Mouse (Mus musculus): ENCODE data around the gene Rapsn. TPM values are rescaled to one million over a fixed set of nuclear protein-coding genes. Genes with fewer than 3 reads are reported as not detected.
A peak's percentile ranks its signal among the peaks of the same experiment; 100 is the strongest.
"Not testable (repeated sequence)": the region's sequence is repeated elsewhere in the genome, so short reads cannot be mapped to it uniquely, and the experiment has no call there.

Rapsn gene
- polyA plus RNA-seq, 1 experiment from 2014 or later = 17.8 TPM

- Histone ChIP-seq H3K4me2 (peak overlapping the region; percentile 9; the same call in 1 of the 2 replicates), H3K9me3 (replicated peaks) (0 out of 2 replicates have a peak, but pooled peaks cover 2% of the 10 kb centered on the region), H3K27ac (ENCODE audit: poor library complexity, severe bottlenecking) (no peak overlapping the region), H3K4me1 (replicated peaks) (peaks cover 9% of the 10 kb centered on the region; the same call in 1 of the 2 replicates), H3K36me3 (peaks cover 6% of the 10 kb centered on the region; the same call in 1 of the 2 replicates), H3K4me3 (no peak overlapping the region), H3K27me3 (replicated peaks) (no peaks in the 10 kb centered on the region), H3K9ac (no peak overlapping the region)
- 81% methylated on average over 1 of the region's 1 CpGs for WGBS
- ATAC-seq (ENCODE audit: insufficient number of reproducible peaks, low FRiP score) = no peak
Measured at GRCm38 (mm10) chr2:91026491-91026890, 8.9 kb upstream of the Rapsn start.

DNA sequence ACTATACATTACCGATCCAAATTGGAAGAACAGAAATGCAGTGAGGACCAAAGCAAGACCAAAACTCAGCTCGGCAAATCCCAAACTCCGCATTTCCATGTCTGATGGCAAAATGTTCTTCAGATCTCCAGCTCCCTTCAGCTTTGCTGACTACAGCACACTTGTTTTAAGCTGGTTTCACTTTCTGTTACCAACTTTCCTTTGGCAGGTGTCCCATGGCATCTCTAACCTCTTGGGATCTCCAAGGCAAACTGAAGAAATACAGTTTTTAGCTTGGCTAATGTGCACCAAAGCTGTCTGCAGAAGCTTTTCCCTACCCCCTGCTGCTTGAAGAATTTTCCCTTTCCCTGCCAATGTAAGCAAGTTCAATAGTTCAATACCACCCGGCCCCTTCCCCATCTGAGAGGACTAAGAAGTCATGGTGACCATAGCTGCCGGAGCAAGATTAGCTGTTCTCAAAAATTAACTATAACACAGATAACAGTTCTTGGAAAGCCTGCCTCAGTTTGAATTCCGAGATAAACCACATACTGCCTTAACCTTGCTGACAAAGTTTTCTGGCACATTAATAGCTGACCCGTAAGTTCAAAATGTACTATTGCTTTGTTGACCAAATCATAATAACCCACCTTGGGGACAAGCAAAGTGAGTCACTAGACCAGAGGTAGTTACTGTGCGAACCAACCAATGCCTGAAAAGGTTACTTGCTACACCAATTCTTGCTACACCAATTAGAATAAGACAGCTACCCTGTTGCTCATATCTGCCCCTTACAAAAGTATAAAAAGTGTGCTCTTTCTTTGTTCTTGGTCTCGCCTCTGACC, 7.8 kb upstream of the Rapsn start:
- no peak overlapping the region for H3K4me3 ChIP-seq
- H3K27me3 ChIP-seq (replicated peaks) = no peaks in the 10 kb centered on the region
- no peak for ATAC-seq (ENCODE audit: insufficient number of reproducible peaks, low FRiP score)
- peaks cover 9% of the 10 kb centered on the region; the same call in 1 of the 2 replicates for H3K4me1 ChIP-seq (replicated peaks)
- no peak overlapping the region for H3K27ac ChIP-seq (ENCODE audit: poor library complexity, severe bottlenecking)
- H3K4me2 ChIP-seq = no peak overlapping the region
- H3K9me3 ChIP-seq (replicated peaks) = 0 out of 2 replicates have a peak, but pooled peaks cover 2% of the 10 kb centered on the region
- no peak overlapping the region for H3K9ac ChIP-seq
- peaks cover 4% of the 10 kb centered on the region; the same call in 1 of the 2 replicates for H3K36me3 ChIP-seq
- 76% methylated on average over 9 of the region's 9 CpGs for WGBS

GRCm38 (mm10) chr2:91031216-91031615, 4.2 kb upstream of the Rapsn start:
- Histone ChIP-seq H3K4me2 (no peak overlapping the region), H3K9ac (no peak overlapping the region), H3K9me3 (replicated peaks) (0 out of 2 replicates have a peak, but pooled peaks cover 2% of the 10 kb centered on the region), H3K4me1 (replicated peaks) (peaks cover 11% of the 10 kb centered on the region), H3K4me3 (no peak overlapping the region), H3K36me3 (no peaks in the 10 kb centered on the region), H3K27me3 (replicated peaks) (no peaks in the 10 kb centered on the region), H3K27ac (ENCODE audit: poor library complexity, severe bottlenecking) (no peak overlapping the region)
- no peak for ATAC-seq (ENCODE audit: insufficient number of reproducible peaks, low FRiP score)
- WGBS = 75% methylated on average over 4 of the region's 4 CpGs

GRCm38 (mm10) chr2:91033000-91033399, 2.4 kb upstream of the Rapsn start:
- WGBS = 14% methylated on average over 3 of the region's 3 CpGs
- H3K9ac ChIP-seq = no peak overlapping the region
- H3K9me3 ChIP-seq (replicated peaks) = 0 out of 2 replicates have a peak, but pooled peaks cover 2% of the 10 kb centered on the region
- H3K4me3 ChIP-seq = no peak overlapping the region
- no peaks in the 10 kb centered on the region for H3K27me3 ChIP-seq (replicated peaks)
- H3K27ac ChIP-seq (ENCODE audit: poor library complexity, severe bottlenecking) = no peak overlapping the region
- H3K4me1 ChIP-seq (replicated peaks) = peaks cover 11% of the 10 kb centered on the region
- no peak overlapping the region for H3K4me2 ChIP-seq
- no peak for ATAC-seq (ENCODE audit: insufficient number of reproducible peaks, low FRiP score)
- no peaks in the 10 kb centered on the region for H3K36me3 ChIP-seq

DNA sequence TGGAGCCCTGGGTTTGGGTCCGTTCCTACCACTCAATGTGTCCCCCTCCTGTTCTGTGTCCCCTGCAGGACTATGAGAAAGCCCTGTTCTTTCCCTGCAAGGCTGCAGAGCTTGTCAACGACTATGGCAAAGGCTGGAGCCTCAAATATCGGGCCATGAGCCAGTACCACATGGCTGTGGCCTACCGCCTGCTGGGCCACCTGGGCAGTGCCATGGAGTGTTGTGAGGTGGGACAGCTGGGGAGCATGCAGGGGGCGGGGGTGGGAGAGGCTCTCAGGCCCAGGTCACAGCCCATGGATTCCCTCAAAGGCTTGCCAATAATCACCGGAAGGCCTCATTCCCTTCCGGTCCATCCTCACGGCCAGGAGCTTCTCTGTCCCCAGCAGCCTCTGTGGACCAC, 6.4 kb downstream of the Rapsn start:
- H3K27me3 ChIP-seq (replicated peaks) = no peaks in the 10 kb centered on the region
- ATAC-seq (ENCODE audit: insufficient number of reproducible peaks, low FRiP score) = no peak
- WGBS = 63% methylated on average over 8 of the region's 8 CpGs

DNA sequence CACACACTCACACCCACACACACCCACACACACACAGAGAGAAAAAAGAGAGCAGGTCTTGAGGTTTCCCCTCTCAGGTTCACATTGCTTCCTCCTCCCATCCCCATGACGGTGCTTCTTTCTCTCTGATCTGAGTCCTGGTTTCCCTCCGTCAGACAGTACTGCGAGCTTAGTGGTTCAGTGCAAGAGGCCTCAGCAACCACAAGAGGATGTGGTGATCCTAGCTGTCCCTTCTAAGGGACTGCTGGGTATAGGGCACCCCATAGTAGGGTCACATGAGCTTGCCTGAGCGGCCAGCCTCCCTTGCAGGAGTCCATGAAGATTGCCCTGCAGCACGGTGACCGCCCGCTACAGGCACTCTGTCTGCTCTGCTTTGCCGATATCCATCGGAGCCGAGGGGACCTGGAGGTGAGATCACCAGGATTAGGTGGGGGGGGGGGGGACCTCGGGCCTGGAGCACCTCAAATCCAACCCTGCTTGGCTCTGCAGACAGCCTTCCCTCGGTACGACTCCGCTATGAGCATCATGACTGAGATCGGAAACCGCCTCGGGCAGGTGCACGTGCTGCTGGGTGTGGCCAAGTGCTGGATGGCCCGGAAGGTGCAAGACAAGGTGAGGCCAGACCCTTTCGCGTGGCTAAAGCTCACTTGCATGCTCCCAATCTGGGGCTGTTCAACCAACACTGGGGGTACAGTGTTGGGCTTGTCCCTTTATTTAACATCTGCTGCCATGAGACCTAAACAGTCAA, 7.4 kb downstream of the Rapsn start:
- peak; percentile 34; the same call in 1 of the 2 replicates for ATAC-seq (ENCODE audit: insufficient number of reproducible peaks, low FRiP score)
- no peaks in the 10 kb centered on the region for H3K36me3 ChIP-seq

More for the DNA sequence above, 6.4 kb downstream of the Rapsn start:
- no peak overlapping the region for H3K9ac ChIP-seq
- H3K9me3 ChIP-seq (replicated peaks) = no peaks in the 10 kb centered on the region
- no peaks in the 10 kb centered on the region for H3K36me3 ChIP-seq
- H3K27ac ChIP-seq (ENCODE audit: poor library complexity, severe bottlenecking) = no peak overlapping the region
- no peak overlapping the region for H3K4me2 ChIP-seq
- H3K4me3 ChIP-seq = no peak overlapping the region
- H3K4me1 ChIP-seq (replicated peaks) = peaks cover 11% of the 10 kb centered on the region

DNA sequence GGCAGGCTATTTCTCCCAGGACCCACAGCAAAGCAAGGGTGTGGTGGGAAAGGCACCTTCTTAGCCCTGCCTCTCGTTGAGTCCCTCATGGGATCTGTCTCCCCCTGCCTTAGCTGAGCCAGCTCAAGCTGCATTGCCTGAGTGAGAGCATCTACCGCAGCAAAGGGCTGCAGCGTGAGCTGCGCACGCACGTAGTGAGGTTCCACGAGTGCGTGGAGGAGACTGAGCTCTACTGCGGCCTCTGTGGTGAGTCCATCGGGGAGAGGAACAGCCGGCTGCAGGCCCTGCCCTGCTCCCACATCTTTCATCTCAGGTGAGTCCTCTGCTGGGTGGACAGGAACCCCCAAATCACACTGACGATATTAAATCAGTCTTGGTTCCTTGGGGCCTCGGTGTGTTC, 9.3 kb downstream of the Rapsn start:
- H3K4me2 ChIP-seq = no peak overlapping the region

More for the DNA sequence above, 7.4 kb downstream of the Rapsn start:
- Histone ChIP-seq H3K27me3 (replicated peaks) (no peaks in the 10 kb centered on the region), H3K4me2 (no peak overlapping the region), H3K4me1 (replicated peaks) (peaks cover 11% of the 10 kb centered on the region), H3K27ac (ENCODE audit: poor library complexity, severe bottlenecking) (no peak overlapping the region), H3K9ac (no peak overlapping the region), H3K4me3 (no peak overlapping the region), H3K9me3 (replicated peaks) (no peaks in the 10 kb centered on the region)
- 58% methylated on average over 21 of the region's 21 CpGs for WGBS

DNA sequence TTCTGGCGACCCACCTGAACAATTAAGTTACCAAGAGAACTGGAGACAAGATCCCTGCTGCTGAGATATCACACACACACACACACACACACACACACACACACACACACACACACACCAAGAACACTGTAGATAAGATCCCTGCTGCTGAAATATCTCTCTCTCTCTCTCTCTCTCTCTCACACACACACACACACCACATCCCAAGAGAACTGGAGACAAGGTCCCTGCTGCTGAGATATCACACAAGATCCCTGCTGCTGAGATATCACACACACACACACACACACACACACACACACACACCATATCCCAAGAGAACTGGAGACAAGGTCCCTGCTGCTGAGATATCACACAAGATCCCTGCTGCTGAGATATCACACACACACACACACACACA, 10.4 kb downstream of the Rapsn start:
- not testable (repeated sequence) for H3K9me3 ChIP-seq (replicated peaks); H3K4me2 ChIP-seq; H3K9ac ChIP-seq; H3K27ac ChIP-seq (ENCODE audit: poor library complexity, severe bottlenecking); H3K4me3 ChIP-seq; H3K27me3 ChIP-seq (replicated peaks); ATAC-seq (ENCODE audit: insufficient number of reproducible peaks, low FRiP score); H3K36me3 ChIP-seq
- peaks cover 11% of the 10 kb centered on the region for H3K4me1 ChIP-seq (replicated peaks)
- 83% methylated on average over 1 of the region's 1 CpGs for WGBS

More for the DNA sequence above, 9.3 kb downstream of the Rapsn start:
- no peak for ATAC-seq (ENCODE audit: insufficient number of reproducible peaks, low FRiP score)
- Histone ChIP-seq H3K9me3 (replicated peaks) (no peaks in the 10 kb centered on the region), H3K27ac (ENCODE audit: poor library complexity, severe bottlenecking) (no peak overlapping the region), H3K9ac (no peak overlapping the region), H3K27me3 (replicated peaks) (no peaks in the 10 kb centered on the region), H3K4me1 (replicated peaks) (peaks cover 11% of the 10 kb centered on the region), H3K4me3 (no peak overlapping the region), H3K36me3 (no peaks in the 10 kb centered on the region)
- WGBS = 65% methylated on average over 13 of the region's 13 CpGs

GRCm38 (mm10) chr2:91047359-91047758, 11.9 kb downstream of the Rapsn start:
- Histone ChIP-seq H3K4me2 (no peak overlapping the region), H3K36me3 (0 out of 2 replicates have a peak, but pooled peaks cover 10% of the 10 kb centered on the region), H3K9ac (no peak overlapping the region), H3K27ac (ENCODE audit: poor library complexity, severe bottlenecking) (no peak overlapping the region), H3K4me3 (no peak overlapping the region), H3K4me1 (replicated peaks) (peaks cover 11% of the 10 kb centered on the region), H3K9me3 (replicated peaks) (no peaks in the 10 kb centered on the region), H3K27me3 (replicated peaks) (no peaks in the 10 kb centered on the region)
- ATAC-seq (ENCODE audit: insufficient number of reproducible peaks, low FRiP score) = no peak
- 80% methylated on average over 9 of the region's 9 CpGs for WGBS

DNA sequence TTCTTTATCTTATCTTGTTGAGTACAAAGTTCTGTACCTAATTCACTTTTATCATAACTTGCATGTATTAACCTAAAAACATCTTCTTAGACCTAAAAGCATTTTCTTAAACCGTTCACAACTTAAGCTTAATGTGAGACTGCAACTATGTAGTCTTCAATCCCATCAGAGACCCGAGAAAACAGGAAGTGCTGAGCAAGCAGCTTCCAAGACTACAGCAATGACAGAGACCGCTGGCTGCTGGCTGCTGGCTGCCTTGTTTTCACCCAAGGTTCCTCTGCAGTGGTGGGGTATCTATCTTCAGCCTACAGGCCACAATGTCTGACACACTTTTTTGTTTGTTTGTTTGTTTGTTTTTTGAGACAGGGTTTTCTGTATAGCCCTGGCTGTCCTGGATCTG, 16.5 kb downstream of the Rapsn start:
- H3K27me3 ChIP-seq (replicated peaks) = no peaks in the 10 kb centered on the region
- peaks cover 14% of the 10 kb centered on the region for H3K4me1 ChIP-seq (replicated peaks)
- H3K9me3 ChIP-seq (replicated peaks) = no peaks in the 10 kb centered on the region
- H3K4me2 ChIP-seq = no peak overlapping the region
- no peak overlapping the region for H3K4me3 ChIP-seq
- H3K27ac ChIP-seq (ENCODE audit: poor library complexity, severe bottlenecking) = no peak overlapping the region
- no peak for ATAC-seq (ENCODE audit: insufficient number of reproducible peaks, low FRiP score)
- WGBS = 56% methylated on average over 3 of the region's 3 CpGs
- peaks cover 28% of the 10 kb centered on the region for H3K36me3 ChIP-seq
- no peak overlapping the region for H3K9ac ChIP-seq

- Histone ChIP-seq H3K9ac (no peak overlapping the region), H3K9me3 (replicated peaks) (no peaks in the 10 kb centered on the region), H3K4me3 (no peak overlapping the region), H3K4me2 (no peak overlapping the region), H3K4me1 (replicated peaks) (peaks cover 14% of the 10 kb centered on the region), H3K27ac (ENCODE audit: poor library complexity, severe bottlenecking) (no peak overlapping the region), H3K27me3 (replicated peaks) (no peaks in the 10 kb centered on the region), H3K36me3 (peaks cover 37% of the 10 kb centered on the region)
- no peak for ATAC-seq (ENCODE audit: insufficient number of reproducible peaks, low FRiP score)
- WGBS = 55% methylated on average over 2 of the region's 2 CpGs
Measured at GRCm38 (mm10) chr2:91052752-91053151, 17.3 kb downstream of the Rapsn start.

Measured in heart, embryonic 12.5 days (tissue).